Mouse (Mus musculus) bone marrow, adult 2 months (tissue): Measurements from ENCODE around the gene Tmem127.

Source experiments
- CTCF ChIP-seq: fragments of 200-500 bp; IDR thresholded peaks from 2 replicates; pipeline ENCODE4 v1.5.1; 2011; ENCODE audit warnings: low read length, control low read depth; ENCODE audit not compliant: control insufficient read depth, insufficient read depth
- POLR2A ChIP-seq: fragments of 200-500 bp; IDR thresholded peaks from 2 replicates; pipeline ENCODE4 v1.6.1; 2011; ENCODE audit warnings: low read depth, mild to moderate bottlenecking, control low read depth, low read length, borderline replicate concordance; ENCODE audit not compliant: control insufficient read depth

DNA sequence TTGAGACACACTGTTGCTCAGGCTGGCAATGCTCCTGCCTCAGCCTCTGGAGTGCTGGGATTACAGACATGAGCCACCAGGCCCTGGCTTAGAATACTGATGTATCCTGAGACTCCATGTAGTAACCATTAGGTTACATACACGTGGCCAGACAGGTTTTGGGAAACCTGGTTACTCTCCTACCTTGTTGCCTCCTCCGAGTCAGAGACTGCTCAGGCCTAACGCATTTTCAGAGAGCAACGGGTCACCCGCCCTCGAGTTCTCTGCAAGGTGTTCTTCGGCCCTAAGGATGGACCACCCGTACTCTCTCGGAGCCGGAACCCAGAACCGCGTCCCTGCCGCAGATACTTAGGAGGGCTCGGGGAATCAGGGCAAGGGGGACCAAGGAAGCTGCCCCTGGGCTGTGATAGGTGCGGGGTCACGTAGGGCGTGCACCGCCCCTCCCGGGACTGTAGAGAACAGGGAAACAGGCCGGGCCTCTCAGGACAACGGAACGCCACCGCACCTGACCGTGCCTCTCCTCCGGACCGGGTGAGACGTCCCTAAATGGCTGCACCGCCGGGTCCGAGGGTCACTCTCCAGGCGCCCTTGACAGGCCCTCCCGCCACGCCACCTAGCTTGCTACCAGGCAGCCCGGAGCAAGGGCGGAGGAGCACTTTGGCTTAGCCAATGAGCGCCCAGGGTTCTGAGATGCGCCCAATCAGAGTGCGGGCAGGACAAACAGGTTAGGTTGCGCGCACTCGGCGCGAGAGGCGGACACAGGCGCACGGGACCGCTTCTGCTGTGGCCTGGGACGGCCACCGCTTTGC lies 22.0 kb downstream of the Tmem127 start, which contains the start of gene Stard7:
- TF ChIP-seq POLR2A (peak; percentile 69), CTCF (no peak)
